Mouse (Mus musculus) embryonic fibroblast, embryonic 13.5 days (primary cell): ENCODE data around the gene Terf2ip.

ENCODE experiments used
- CTCF ChIP-seq: IDR thresholded peaks from 2 replicates; pipeline ENCODE4 v1.5.1; 2011; ENCODE audit warnings: mild to moderate bottlenecking, control low read depth, low read length, moderate library complexity, borderline replicate concordance; ENCODE audit not compliant: insufficient read depth
- POLR2A ChIP-seq: IDR thresholded peaks from 2 replicates; pipeline ENCODE4 v1.6.1; 2011; ENCODE audit warnings: low read depth, mild to moderate bottlenecking, control low read depth, low read length, moderate library complexity

DNA sequence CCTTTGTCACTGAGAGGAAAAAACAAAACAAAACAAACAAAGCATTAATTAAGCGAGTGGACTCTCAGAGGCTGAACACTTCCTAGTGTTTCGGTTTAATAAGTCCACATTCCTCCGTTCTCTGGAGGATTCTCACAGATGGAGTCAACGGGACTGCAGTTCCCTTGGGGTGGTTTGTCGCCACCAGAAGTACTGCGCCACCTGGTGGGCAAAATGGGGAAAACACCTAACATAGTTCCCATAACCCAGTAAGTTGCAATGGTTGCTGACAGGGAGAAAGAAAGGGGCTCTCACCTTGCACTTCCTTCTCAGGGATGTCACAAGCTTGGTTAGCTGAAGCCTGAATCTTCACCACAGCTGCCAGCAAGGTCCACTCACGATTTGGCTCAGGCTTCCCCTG lies 21.3 kb upstream of the Terf2ip start:
- TF ChIP-seq CTCF: peak; percentile 77
- no peak for TF ChIP-seq POLR2A
